Mouse (Mus musculus) inflammation-experienced regulatory T-cells, adult 16 weeks (primary cell): Measurements from ENCODE around the gene Cisd3. TPM values are rescaled to one million over a fixed set of nuclear protein-coding genes. Genes with fewer than 3 reads are reported as not detected.

Experiments
- polyA plus RNA-seq: library from polyadenylated mRNA; unstranded; fragments of 100-300 nt; shearing (Covaris generic); gene quantifications from one replicate; pipeline ENCODE4 v1.2.1, GENCODE M21; 2017

Cisd3 gene
- polyA plus RNA-seq: 71.6 TPM

GRCm38 (mm10) chr11:97685613-97686321 is at the start of gene Cisd3:
Cisd3 (plus strand) TSS chr11:97685826.

GRCm38 (mm10) chr11:97662893-97663527 is 22.6 kb upstream of the Cisd3 start, which contains the start of gene Mllt6:
Mllt6 (plus strand) TSS chr11:97663414.

GRCm38 (mm10) chr11:97700003-97700745 is 14.5 kb downstream of the Cisd3 start, which contains the start of gene Pcgf2:
Pcgf2 (minus strand) TSS chr11:97700497.

GRCm38 (mm10) chr11:97703039-97703826 is 17.6 kb downstream of the Cisd3 start, which contains the start of gene Psmb3:
Psmb3 (plus strand) TSS chr11:97703399.

Other genes starting within 250 kb of the Cisd3 start
- gene 4933428G20Rik, start 185.5 kb upstream of the Cisd3 start, polyA plus RNA-seq: not detected
- gene Srcin1, start 109.6 kb upstream of the Cisd3 start, polyA plus RNA-seq: not detected
- gene Epop, start 56.1 kb upstream of the Cisd3 start, polyA plus RNA-seq: 1.2 TPM
- 10.3 TPM for gene Mllt6, start 22.4 kb upstream of the Cisd3 start, polyA plus RNA-seq
- gene Pcgf2, start 14.7 kb downstream of the Cisd3 start, polyA plus RNA-seq: 3.0 TPM
- gene Psmb3, start 17.6 kb downstream of the Cisd3 start, polyA plus RNA-seq: 486 TPM
- 2.4 TPM for gene Pip4k2b, start 58.9 kb downstream of the Cisd3 start, polyA plus RNA-seq
- 33.8 TPM for gene Cwc25, start 80.7 kb downstream of the Cisd3 start, polyA plus RNA-seq
- gene 1700001P01Rik, start 90.1 kb downstream of the Cisd3 start, polyA plus RNA-seq: not detected
- 450 TPM for gene Rpl23, start 96.6 kb downstream of the Cisd3 start, polyA plus RNA-seq
- 261 TPM for gene Lasp1, start 113.2 kb downstream of the Cisd3 start, polyA plus RNA-seq
- 1.1 TPM for gene B230217C12Rik, start 155.0 kb downstream of the Cisd3 start, polyA plus RNA-seq
- 1.4 TPM for gene Fbxo47, start 198.3 kb downstream of the Cisd3 start, polyA plus RNA-seq